Mouse (Mus musculus): ENCODE results near the gene Defb25. TPM values are rescaled to one million over a fixed set of nuclear protein-coding genes. Genes with fewer than 3 reads are reported as not detected.
A peak's percentile ranks its signal among the peaks of the same experiment; 100 is the strongest.

Gene Defb25
- total RNA-seq, 2 experiments from 2014 or later = not detected

GRCm38 (mm10) chr2:152639406-152640113, 16.7 kb upstream of the Defb25 start:
- no peak for DNase-seq (ENCODE audit: extremely low spot score in 1 of 2, low spot score in 2 of 2)
- no peak overlapping the region for H3K4me3 ChIP-seq
- no peak overlapping the region for H3K27ac ChIP-seq
- TF ChIP-seq CTCF (IDR thresholded peaks at IDR 0.05) = no peak
- intact Hi-C loops (cut with DNase I) = no loop called here

GRCm38 (mm10) chr2:152638865-152639264, 16.0 kb upstream of the Defb25 start:
- DNase-seq (ENCODE audit: extremely low spot score in 1 of 2, low spot score in 2 of 2) = no peak
- intact Hi-C loops (cut with DNase I) = no loop called here
- H3K27ac ChIP-seq = no peak overlapping the region
- H3K4me3 ChIP-seq = no peak overlapping the region
- no peak for TF ChIP-seq CTCF (IDR thresholded peaks at IDR 0.05)

GRCm38 (mm10) chr2:152637381-152637780, 14.5 kb upstream of the Defb25 start:
- no peak for TF ChIP-seq CTCF (IDR thresholded peaks at IDR 0.05)
- DNase-seq (ENCODE audit: extremely low spot score in 1 of 2, low spot score in 2 of 2) = no peak

GRCm38 (mm10) chr2:152637006-152637322, 14.1 kb upstream of the Defb25 start:
- DNase-seq (ENCODE audit: extremely low spot score in 1 of 2, low spot score in 2 of 2) = no peak
- Histone ChIP-seq H3K27ac (no peak overlapping the region), H3K4me3 (no peak overlapping the region)
- no peak for TF ChIP-seq CTCF (IDR thresholded peaks at IDR 0.05)
- intact Hi-C loops (cut with DNase I) = no loop called here

More at GRCm38 (mm10) chr2:152637381-152637780, 14.5 kb upstream of the Defb25 start:
- Histone ChIP-seq H3K27ac (no peak overlapping the region), H3K4me3 (no peak overlapping the region)
- intact Hi-C loops (cut with DNase I) = no loop called here

GRCm38 (mm10) chr2:152636246-152637005, 13.6 kb upstream of the Defb25 start:
- H3K4me3 ChIP-seq = no peak overlapping the region
- no peak for TF ChIP-seq CTCF (IDR thresholded peaks at IDR 0.05)

GRCm38 (mm10) chr2:152634311-152634710, 11.5 kb upstream of the Defb25 start:
- no peak for TF ChIP-seq CTCF (IDR thresholded peaks at IDR 0.05)

More at GRCm38 (mm10) chr2:152636246-152637005, 13.6 kb upstream of the Defb25 start:
- intact Hi-C loops (cut with DNase I) = no loop called here
- no peak overlapping the region for H3K27ac ChIP-seq
- no peak for DNase-seq (ENCODE audit: extremely low spot score in 1 of 2, low spot score in 2 of 2)

GRCm38 (mm10) chr2:152633334-152633733, 10.5 kb upstream of the Defb25 start:
- no peak for TF ChIP-seq CTCF (IDR thresholded peaks at IDR 0.05)
- DNase-seq (ENCODE audit: extremely low spot score in 1 of 2, low spot score in 2 of 2) = no peak
- intact Hi-C loops (cut with DNase I) = no loop called here
- Histone ChIP-seq H3K4me3 (no peak overlapping the region), H3K27ac (no peak overlapping the region)

More at GRCm38 (mm10) chr2:152634311-152634710, 11.5 kb upstream of the Defb25 start:
- DNase-seq (ENCODE audit: extremely low spot score in 1 of 2, low spot score in 2 of 2) = no peak
- H3K27ac ChIP-seq = no peak overlapping the region
- intact Hi-C loops (cut with DNase I) = no loop called here
- H3K4me3 ChIP-seq = no peak overlapping the region

GRCm38 (mm10) chr2:152629904-152630303, 7.1 kb upstream of the Defb25 start:
- no peak overlapping the region for H3K4me3 ChIP-seq
- TF ChIP-seq CTCF (IDR thresholded peaks at IDR 0.05) = no peak
- DNase-seq (ENCODE audit: extremely low spot score in 1 of 2, low spot score in 2 of 2) = no peak
- intact Hi-C loops (cut with DNase I) = no loop called here
- H3K27ac ChIP-seq = no peak overlapping the region

- intact Hi-C loops (cut with DNase I) = no loop called here
- DNase-seq (ENCODE audit: extremely low spot score in 1 of 2, low spot score in 2 of 2) = no peak
Measured at GRCm38 (mm10) chr2:152629239-152629638, 6.4 kb upstream of the Defb25 start.

GRCm38 (mm10) chr2:152628066-152628465, 5.2 kb upstream of the Defb25 start:
- no peak for TF ChIP-seq CTCF (IDR thresholded peaks at IDR 0.05)
- intact Hi-C loops (cut with DNase I) = no loop called here

More at GRCm38 (mm10) chr2:152629239-152629638, 6.4 kb upstream of the Defb25 start:
- Histone ChIP-seq H3K27ac (no peak overlapping the region), H3K4me3 (no peak overlapping the region)
- no peak for TF ChIP-seq CTCF (IDR thresholded peaks at IDR 0.05)

GRCm38 (mm10) chr2:152626774-152627591, 4.1 kb upstream of the Defb25 start, which contains the start of gene Rem1:
Gene Rem1, plus strand, starts transcription at chr2:152626951.
- TF ChIP-seq CTCF (IDR thresholded peaks at IDR 0.05) = no peak
- no peak within 1 kb of the TSS for H3K27ac ChIP-seq
- peak within 1 kb of the TSS; percentile 31 for H3K4me3 ChIP-seq
- no peak for DNase-seq (ENCODE audit: extremely low spot score in 1 of 2, low spot score in 2 of 2)
- intact Hi-C loops (cut with DNase I) = no loop called here

More at GRCm38 (mm10) chr2:152628066-152628465, 5.2 kb upstream of the Defb25 start:
- no peak for DNase-seq (ENCODE audit: extremely low spot score in 1 of 2, low spot score in 2 of 2)
- H3K27ac ChIP-seq = no peak overlapping the region
- H3K4me3 ChIP-seq = no peak overlapping the region

GRCm38 (mm10) chr2:152625256-152625655, 2.4 kb upstream of the Defb25 start:
- no peak for DNase-seq (ENCODE audit: extremely low spot score in 1 of 2, low spot score in 2 of 2)
- Histone ChIP-seq H3K4me3 (no peak overlapping the region), H3K27ac (no peak overlapping the region)
- intact Hi-C loops (cut with DNase I) = no loop called here
- TF ChIP-seq CTCF (IDR thresholded peaks at IDR 0.05) = no peak
